Mouse (Mus musculus): ENCODE measurements at regions not wholly inside any gene's neighbourhood (a gene's known extent, or its start where the extent isn't known, plus 50 kb on each side); places are given as distances from the start of the nearest gene placed in this dataset.

DNA sequence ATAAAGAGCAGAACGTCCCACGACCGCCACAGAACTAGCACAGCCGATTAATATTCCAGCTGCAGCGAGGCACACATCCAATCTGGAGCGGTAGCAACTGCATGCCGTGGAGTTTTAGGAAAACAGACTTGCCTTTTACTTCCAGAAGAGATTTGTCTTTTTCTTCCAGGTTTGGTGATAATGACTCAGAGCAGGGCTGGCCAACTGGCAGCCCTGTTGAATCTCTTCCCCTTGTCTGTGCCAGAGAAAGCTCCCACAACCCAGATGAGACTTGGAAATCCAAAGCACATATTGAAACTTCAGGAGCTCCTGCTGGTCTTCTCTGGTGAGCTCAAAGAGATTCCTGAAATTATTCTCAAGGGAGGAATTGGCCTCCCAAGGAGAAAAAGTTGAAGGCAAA is 709.8 kb downstream of the Defb40 start:
- H3K27ac ChIP-seq, result no peak overlapping the region
- no peaks in the 10 kb centered on the region for H3K9me3 ChIP-seq
- H3K36me3 ChIP-seq, result no peaks in the 10 kb centered on the region
- DNase-seq (ENCODE audit: low spot score), result no peak
- 85% methylated on average over 7 of the region's 7 CpGs for WGBS
- H3K4me3 ChIP-seq, result no peak overlapping the region
- no peaks in the 10 kb centered on the region for H3K4me1 ChIP-seq
- H3K27me3 ChIP-seq (ENCODE audit: insufficient read depth, poor library complexity, severe bottlenecking), result no peaks in the 10 kb centered on the region

DNA sequence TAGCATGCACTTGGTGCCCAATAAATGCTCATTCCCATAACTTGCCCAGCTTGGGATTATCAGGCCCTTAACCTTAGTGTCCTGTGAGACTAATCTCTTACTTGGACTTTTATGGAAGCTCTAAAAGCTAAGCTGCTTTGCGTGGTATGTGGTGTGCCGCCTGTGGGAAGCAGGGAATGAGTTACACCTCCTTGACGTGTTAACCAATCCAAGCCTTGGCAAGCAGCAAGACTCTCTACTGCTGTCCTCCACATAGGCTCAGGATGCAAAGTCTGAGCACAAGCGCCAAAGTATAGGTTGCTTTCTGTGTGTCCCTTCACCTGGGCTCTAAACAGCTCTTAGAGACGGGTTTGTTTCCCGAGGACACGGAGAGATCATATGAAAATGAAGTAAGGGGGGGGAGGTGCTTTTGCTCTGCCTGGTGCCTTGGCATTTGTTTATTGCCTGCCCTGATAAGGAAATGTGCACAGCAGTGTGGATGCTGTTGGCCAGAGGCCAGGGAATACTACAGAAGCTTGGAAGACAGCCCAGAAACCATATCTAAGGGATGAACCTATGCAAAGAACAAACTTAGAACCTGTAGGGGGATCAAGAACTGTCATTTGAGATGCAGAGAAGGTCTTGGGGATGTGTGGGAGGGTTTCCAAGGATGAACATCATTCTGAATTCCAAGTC is 719.6 kb downstream of the Defb40 start:
- Histone ChIP-seq H3K9me3 (no peaks in the 10 kb centered on the region), H3K4me3 (no peak overlapping the region), H3K4me1 (no peaks in the 10 kb centered on the region), H3K27ac (no peak overlapping the region), H3K27me3 (ENCODE audit: insufficient read depth, poor library complexity, severe bottlenecking) (no peaks in the 10 kb centered on the region), H3K36me3 (no peaks in the 10 kb centered on the region)
- 80% methylated on average over 7 of the region's 7 CpGs for WGBS
- no peak for DNase-seq (ENCODE audit: low spot score)

DNA sequence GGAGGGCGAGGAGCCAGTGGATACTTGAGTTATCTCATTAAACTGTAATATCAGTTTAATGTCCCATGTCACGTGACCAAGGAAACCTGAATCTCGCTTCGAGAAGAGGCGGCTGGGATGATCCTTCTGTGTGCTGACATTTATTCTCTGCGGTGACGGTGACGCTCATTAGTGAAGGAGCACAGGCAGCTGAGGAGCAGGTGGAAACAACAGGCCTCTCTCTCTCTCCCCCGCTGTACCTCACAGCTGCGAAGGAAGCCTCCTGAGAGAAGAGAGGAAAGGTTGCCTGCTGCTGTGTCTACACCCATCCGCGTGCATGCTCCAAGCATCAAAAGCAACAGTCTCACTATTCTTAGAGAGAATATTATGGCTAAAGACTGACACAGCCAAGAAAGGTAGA is 731.8 kb downstream of the Defb40 start:
- 84% methylated on average over 12 of the region's 12 CpGs for WGBS
- Histone ChIP-seq H3K4me3 (no peak overlapping the region), H3K4me1 (no peaks in the 10 kb centered on the region), H3K27me3 (ENCODE audit: insufficient read depth, poor library complexity, severe bottlenecking) (no peaks in the 10 kb centered on the region), H3K36me3 (no peaks in the 10 kb centered on the region), H3K27ac (no peak overlapping the region), H3K9me3 (no peaks in the 10 kb centered on the region)
- DNase-seq (ENCODE audit: low spot score), result no peak

DNA sequence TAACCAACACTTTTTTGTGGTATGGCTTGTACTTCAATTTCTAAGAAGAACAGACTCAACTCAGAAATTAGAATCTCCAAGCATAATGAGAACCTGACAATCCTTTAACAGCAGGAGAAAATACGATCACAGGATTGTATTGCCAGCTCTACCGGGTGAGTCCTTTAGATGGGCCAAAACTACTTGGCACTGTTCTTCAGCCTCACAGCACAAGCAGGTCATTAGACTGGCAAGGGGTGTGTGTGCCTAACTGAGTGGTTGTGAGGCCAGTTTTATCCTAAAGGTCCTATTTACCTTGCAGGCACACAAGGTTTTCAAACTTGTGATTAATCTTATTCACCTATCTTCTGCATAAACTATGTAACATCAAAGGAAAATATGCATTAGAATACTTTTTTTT is 760.5 kb downstream of the Defb40 start:
- WGBS, result 83% methylated on average over 2 of the region's 2 CpGs
- H3K27me3 ChIP-seq (ENCODE audit: insufficient read depth, poor library complexity, severe bottlenecking), result no peaks in the 10 kb centered on the region
- no peak overlapping the region for H3K27ac ChIP-seq
- no peak for DNase-seq (ENCODE audit: low spot score)
- H3K9me3 ChIP-seq, result no peaks in the 10 kb centered on the region
- no peaks in the 10 kb centered on the region for H3K4me1 ChIP-seq
- no peak overlapping the region for H3K4me3 ChIP-seq
- H3K36me3 ChIP-seq, result no peaks in the 10 kb centered on the region

DNA sequence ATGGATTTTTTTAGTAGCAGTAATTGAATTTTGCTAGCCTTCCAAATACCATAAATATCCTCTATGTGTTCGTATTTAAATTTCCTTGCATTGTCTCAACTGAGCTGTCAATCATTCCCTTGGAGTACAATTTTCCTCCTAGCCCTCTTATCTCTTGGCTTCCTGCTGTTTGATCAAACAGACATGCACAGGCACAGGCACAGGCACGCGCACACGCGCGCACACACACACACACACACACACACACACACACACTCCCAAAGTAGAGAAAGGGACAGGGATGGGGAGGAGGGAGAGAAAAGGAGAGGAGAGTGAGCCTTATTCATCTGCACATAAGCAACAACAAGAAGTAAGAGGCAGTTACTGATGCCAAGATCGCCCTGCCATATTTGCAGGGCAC is 760.9 kb downstream of the Defb40 start:
- H3K9me3 ChIP-seq, result no peaks in the 10 kb centered on the region
- no peaks in the 10 kb centered on the region for H3K27me3 ChIP-seq (ENCODE audit: insufficient read depth, poor library complexity, severe bottlenecking)
- DNase-seq (ENCODE audit: low spot score), result no peak
- WGBS, result 91% methylated on average over 7 of the region's 7 CpGs
- no peaks in the 10 kb centered on the region for H3K4me1 ChIP-seq
- H3K27ac ChIP-seq, result no peak overlapping the region
- H3K4me3 ChIP-seq, result no peak overlapping the region
- H3K36me3 ChIP-seq, result no peaks in the 10 kb centered on the region

DNA sequence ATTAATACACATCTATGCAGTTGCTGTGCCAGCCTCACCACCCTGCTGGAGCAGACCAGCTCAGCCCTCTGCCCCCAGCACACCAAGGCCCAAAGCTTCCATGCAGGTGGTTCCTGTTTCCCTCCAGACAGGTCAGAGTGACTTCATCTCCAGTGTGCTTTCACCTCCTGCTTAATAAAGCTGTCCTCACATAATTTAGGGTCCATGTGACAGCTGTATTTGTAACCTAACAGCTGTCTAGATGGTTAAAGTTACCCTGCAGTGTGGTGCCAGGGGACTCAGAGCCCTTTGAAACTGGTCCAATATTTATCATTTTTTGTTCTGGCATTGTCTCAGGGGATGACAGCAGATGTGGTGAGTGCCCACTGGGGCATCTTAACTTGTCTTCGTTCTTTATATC is 761.5 kb downstream of the Defb40 start:
- no peak overlapping the region for H3K4me3 ChIP-seq
- WGBS, result 84% methylated on average over 1 of the region's 1 CpGs
- H3K9me3 ChIP-seq, result no peaks in the 10 kb centered on the region

DNA sequence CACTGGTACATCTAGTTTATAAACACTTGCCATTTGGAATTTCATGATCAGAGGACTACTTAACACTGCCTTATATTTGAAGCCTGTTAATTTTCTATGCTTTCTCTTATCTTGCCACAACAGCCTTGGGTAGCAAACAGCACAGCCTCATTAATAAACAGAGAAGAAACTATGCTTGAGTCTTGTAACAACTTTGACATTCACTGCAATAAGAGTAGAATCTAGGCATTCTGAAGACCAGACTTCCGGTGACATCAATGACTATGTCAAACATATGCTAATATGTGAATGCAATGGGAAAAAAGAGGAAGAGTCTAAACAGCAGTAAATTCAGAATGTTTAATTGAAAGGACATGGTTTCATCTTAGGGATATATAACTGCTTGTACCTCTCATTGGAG is 768.0 kb downstream of the Defb40 start:
- H3K4me3 ChIP-seq, result no peak overlapping the region
- H3K27ac ChIP-seq, result no peak overlapping the region
- H3K4me1 ChIP-seq, result no peaks in the 10 kb centered on the region
- H3K27me3 ChIP-seq (ENCODE audit: insufficient read depth, poor library complexity, severe bottlenecking), result no peaks in the 10 kb centered on the region
- no peak for DNase-seq (ENCODE audit: low spot score)
- H3K9me3 ChIP-seq, result no peaks in the 10 kb centered on the region
- no peaks in the 10 kb centered on the region for H3K36me3 ChIP-seq
- WGBS, result 93% methylated on average over 1 of the region's 1 CpGs

More for the DNA sequence above, 761.5 kb downstream of the Defb40 start:
- Histone ChIP-seq H3K4me1 (no peaks in the 10 kb centered on the region), H3K27me3 (ENCODE audit: insufficient read depth, poor library complexity, severe bottlenecking) (no peaks in the 10 kb centered on the region), H3K36me3 (no peaks in the 10 kb centered on the region), H3K27ac (no peak overlapping the region)
- DNase-seq (ENCODE audit: low spot score), result no peak

DNA sequence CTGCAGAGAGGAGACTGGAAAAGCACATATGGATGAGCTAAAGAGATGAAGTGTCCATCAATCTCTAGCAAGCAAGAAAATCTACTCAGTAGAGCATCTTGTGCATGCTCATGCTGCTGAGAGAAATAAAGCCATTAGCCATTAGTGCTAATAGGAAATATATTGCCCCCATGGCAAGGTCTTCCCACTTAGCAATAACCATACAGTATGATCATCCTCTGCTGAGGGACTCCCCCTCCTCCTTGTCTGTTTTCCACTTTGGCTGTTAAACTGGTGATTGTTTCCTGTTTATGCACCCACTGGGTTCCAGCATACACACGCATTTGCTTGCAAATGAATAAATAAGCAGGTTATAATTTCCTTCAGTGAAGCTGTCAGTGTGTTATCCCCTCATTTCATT is 769.4 kb downstream of the Defb40 start:
- Histone ChIP-seq H3K36me3 (no peaks in the 10 kb centered on the region), H3K27me3 (ENCODE audit: insufficient read depth, poor library complexity, severe bottlenecking) (no peaks in the 10 kb centered on the region), H3K4me3 (no peak overlapping the region), H3K4me1 (no peaks in the 10 kb centered on the region), H3K27ac (no peak overlapping the region), H3K9me3 (no peaks in the 10 kb centered on the region)
- 100% methylated on average over 1 of the region's 1 CpGs for WGBS
- no peak for DNase-seq (ENCODE audit: low spot score)

DNA sequence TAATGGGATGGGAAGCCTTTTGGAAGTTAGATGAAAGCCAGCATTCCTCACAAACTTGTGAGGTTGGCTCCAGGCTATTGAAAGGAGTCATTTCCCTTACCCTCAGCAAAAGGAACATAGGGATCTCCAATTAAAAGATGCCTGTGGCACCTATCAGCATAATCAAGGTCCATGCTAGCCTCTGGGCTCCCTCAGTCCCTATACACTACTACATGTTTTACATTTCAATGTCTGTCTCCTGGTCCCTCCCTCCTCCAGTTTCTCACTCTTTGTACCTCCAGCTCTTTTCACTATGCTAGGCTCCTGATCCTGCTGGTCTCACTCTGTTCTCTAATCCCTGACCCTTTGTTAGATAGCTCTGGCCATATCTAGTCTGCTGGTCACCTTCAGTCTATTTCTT is 790.6 kb downstream of the Defb40 start:
- Histone ChIP-seq H3K4me3 (no peak overlapping the region), H3K27me3 (ENCODE audit: insufficient read depth, poor library complexity, severe bottlenecking) (no peaks in the 10 kb centered on the region), H3K36me3 (no peaks in the 10 kb centered on the region), H3K4me1 (no peaks in the 10 kb centered on the region), H3K27ac (no peak overlapping the region), H3K9me3 (no peaks in the 10 kb centered on the region)
- DNase-seq (ENCODE audit: low spot score), result no peak

DNA sequence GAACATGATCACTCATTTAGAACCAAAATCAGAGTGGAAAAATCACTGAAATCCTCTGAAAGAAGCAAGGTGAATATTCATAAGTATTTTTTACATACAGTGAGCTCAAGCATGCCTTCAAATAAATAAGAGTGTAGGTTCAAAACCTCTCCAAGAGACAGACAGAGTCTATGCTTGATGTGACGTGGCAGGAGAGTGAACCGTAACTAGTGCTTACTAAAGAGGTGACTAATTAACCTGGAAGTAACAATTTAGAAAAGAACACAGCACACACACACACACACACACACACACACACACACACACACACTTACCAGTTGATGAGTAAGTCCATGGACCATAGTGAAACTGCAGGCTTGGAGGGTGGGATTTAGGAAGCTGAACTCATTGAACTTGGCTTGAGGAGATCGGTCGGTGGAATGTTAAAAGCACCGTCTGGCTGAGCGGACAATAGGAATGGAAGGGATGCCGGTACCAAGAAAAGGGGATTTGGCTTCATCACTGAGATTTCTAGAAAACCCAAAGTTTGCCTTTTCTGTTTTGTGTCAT is 802.4 kb downstream of the Defb40 start:
- Histone ChIP-seq H3K4me3 (no peak overlapping the region), H3K27me3 (ENCODE audit: insufficient read depth, poor library complexity, severe bottlenecking) (no peaks in the 10 kb centered on the region), H3K27ac (no peak overlapping the region), H3K36me3 (no peaks in the 10 kb centered on the region), H3K4me1 (no peaks in the 10 kb centered on the region), H3K9me3 (no peaks in the 10 kb centered on the region)
- no peak for DNase-seq (ENCODE audit: low spot score)
- whole genome bisulfite sequencing, result 86% methylated on average over 7 of the region's 7 CpGs

DNA sequence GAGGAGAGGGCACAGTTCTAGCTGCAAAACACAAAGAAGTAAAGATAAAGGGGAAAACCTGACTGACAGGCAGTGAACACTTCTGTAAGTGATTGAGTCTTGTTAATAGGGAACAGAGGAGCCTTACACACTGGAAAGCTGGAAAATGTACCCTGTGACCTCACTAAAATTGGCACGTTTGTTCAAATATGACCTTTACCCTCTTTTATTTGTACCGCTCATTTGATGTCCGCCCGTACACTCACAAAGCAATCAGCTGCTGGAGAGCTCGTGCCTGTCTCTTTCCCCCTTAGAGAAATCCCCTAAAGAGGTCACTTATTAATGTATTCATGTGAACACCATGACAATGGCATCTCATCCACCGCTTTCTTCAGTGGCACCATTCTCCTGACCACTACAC is 819.4 kb downstream of the Defb40 start:
- DNase-seq (ENCODE audit: low spot score), result no peak
- WGBS, result 81% methylated on average over 6 of the region's 6 CpGs
- no peaks in the 10 kb centered on the region for H3K4me1 ChIP-seq
- no peaks in the 10 kb centered on the region for H3K36me3 ChIP-seq
- no peak overlapping the region for H3K27ac ChIP-seq
- no peaks in the 10 kb centered on the region for H3K27me3 ChIP-seq (ENCODE audit: insufficient read depth, poor library complexity, severe bottlenecking)
- H3K9me3 ChIP-seq, result no peaks in the 10 kb centered on the region
- no peak overlapping the region for H3K4me3 ChIP-seq

DNA sequence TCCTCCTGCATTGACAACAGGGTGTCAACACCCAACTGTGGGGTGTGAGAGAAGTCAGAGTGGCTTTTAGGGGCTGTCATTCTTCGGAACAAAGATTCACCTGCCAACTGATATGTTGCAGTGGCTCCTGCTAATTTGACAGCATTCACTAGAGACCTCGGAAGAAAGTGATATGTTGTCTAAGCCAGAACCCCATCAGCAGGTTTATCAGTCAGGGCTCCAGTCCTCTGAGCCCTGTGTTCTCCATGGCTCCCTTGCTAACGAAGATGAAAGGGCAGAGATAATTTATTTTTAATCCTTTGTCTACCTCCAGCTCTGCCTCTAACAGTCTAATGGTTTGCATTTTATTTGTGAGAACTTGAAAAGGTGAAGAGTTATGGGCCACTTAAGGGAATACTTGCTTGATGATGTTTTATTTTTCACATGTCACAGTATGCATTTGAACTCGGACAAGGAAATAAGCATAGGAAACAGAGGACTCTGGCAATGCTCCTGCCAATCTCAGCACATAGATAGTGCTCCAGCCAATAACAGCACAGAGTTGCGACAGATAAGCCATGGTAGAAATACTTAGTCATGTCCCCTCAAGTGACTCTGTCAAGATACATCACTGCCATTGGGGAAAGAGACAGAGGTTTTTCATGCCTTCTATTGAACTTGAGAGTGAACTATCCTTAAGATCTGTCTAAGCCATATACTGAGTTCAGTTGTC is 862.6 kb downstream of the Defb40 start:
- Histone ChIP-seq H3K9me3 (no peaks in the 10 kb centered on the region), H3K36me3 (no peaks in the 10 kb centered on the region), H3K27ac (no peak overlapping the region), H3K4me3 (no peak overlapping the region), H3K4me1 (no peaks in the 10 kb centered on the region), H3K27me3 (ENCODE audit: insufficient read depth, poor library complexity, severe bottlenecking) (no peaks in the 10 kb centered on the region)
- WGBS, result 27% methylated on average over 5 of the region's 5 CpGs
- peak; percentile 77 for DNase-seq (ENCODE audit: low spot score)

DNA sequence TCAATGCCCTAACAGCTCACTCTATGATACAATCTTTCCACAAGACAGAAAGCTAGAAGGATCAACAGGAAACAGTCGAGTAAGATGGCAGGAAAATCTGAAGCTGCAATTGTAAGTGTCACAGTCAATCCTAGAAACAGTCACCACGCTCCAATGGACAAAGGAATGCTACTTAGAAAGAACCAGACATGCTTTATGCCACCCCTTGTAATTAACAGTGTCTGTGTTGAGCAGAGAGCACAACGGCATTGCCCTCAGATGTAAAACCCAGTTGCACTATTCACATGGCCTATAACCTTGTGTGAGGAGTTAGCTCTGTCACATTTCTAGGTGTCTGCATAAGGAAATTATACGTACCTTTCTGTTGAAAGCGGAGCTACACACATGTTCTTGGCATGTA is 864.8 kb downstream of the Defb40 start:
- H3K27me3 ChIP-seq (ENCODE audit: insufficient read depth, poor library complexity, severe bottlenecking), result no peaks in the 10 kb centered on the region
- H3K9me3 ChIP-seq, result no peaks in the 10 kb centered on the region
- no peaks in the 10 kb centered on the region for H3K36me3 ChIP-seq
- no peak overlapping the region for H3K27ac ChIP-seq
- WGBS, result 75% methylated on average over 5 of the region's 5 CpGs
- no peak overlapping the region for H3K4me3 ChIP-seq
- no peaks in the 10 kb centered on the region for H3K4me1 ChIP-seq
- DNase-seq (ENCODE audit: low spot score), result no peak

Measured in heart, embryonic 10.5 days (tissue).